9 mouse cellular contexts compared by ENCODE assay signal in genomic region chr15:85668871-85669651, GRCm38 (mm10).
DNase-seq lines count a peak whose midpoint lies in the region; ATAC-seq and TF ChIP-seq lines count a peak whose summit lies in the region.
"Had no signal": no experiment of that assay in that cellular context is flagged by ENCODE, and none has a peak within 500 bp of the region (broad histone marks: within the 10 kb centered on the region; RNA-seq: fewer than 3 reads in every experiment).

No protein-coding gene starts in this region.

- no peaks in the 10 kb centered on the region for H3K27me3 ChIP-seq in heart, postnatal 0 days (ENCODE audit: control insufficient read depth, insufficient read depth, low read length)
- H3K27me3 ChIP-seq in hindbrain, embryonic 16.5 days (replicated peaks; ENCODE audit: control insufficient read depth, insufficient read depth, low read length) = peaks cover 8% of the 10 kb centered on the region
- H3K27me3 ChIP-seq in stomach, embryonic 15.5 days (replicated peaks) = 0 out of 2 replicates have a peak, but pooled peaks cover 3% of the 10 kb centered on the region

- H3K36me3 ChIP-seq in heart, postnatal 0 days (replicated peaks; ENCODE audit: control insufficient read depth, insufficient read depth, low read length) = no peaks in the 10 kb centered on the region
- H3K36me3 ChIP-seq in hindbrain, embryonic 16.5 days (ENCODE audit: control insufficient read depth, insufficient read depth, low read length) = no peaks in the 10 kb centered on the region
- 0 out of 2 replicates have a peak, but pooled peaks cover 2% of the 10 kb centered on the region for H3K36me3 ChIP-seq in stomach, embryonic 15.5 days

- no peak for ATAC-seq in heart, postnatal 0 days (ENCODE audit: insufficient read depth, low read depth)
- ATAC-seq in hindbrain, embryonic 16.5 days = no peak
- no peak for ATAC-seq in stomach, embryonic 15.5 days (ENCODE audit: insufficient read depth, low FRiP score, low read depth)

- DNase-seq in heart, postnatal 0 days (ENCODE audit: low spot score) = no peak
- no peak for DNase-seq in heart, adult 8-10 months (ENCODE audit: low spot score)
- peak; percentile 3 for DNase-seq in right cerebral cortex, postnatal 14 days
- DNase-seq in right cerebral cortex, postnatal 10 days (ENCODE audit: low spot score in 2 of 2) = no peak
- DNase-seq in Muller cell, postnatal 12 days (ENCODE audit: inconsistent ontology term) = no peak
- no peak for DNase-seq in cerebellum, adult 11-12 months

- H3K4me3 ChIP-seq in heart, postnatal 0 days (ENCODE audit: low read depth, low read length) = peak overlapping the region; percentile 84
- no peak overlapping the region for H3K4me3 ChIP-seq in hindbrain, embryonic 16.5 days (ENCODE audit: low read length)
- H3K4me3 ChIP-seq in stomach, embryonic 15.5 days (replicated peaks) = peak overlapping the region; percentile 87; the same call in 1 of the 2 replicates
- H3K4me3 ChIP-seq: erythroblast, embryonic 14.5 days had no signal

- peak overlapping the region; percentile 64 for H3K4me2 ChIP-seq in heart, postnatal 0 days (ENCODE audit: low read depth, low read length)
- H3K4me2 ChIP-seq in hindbrain, embryonic 16.5 days (ENCODE audit: low read length) = peak overlapping the region; percentile 80
- peak overlapping the region; percentile 87 for H3K4me2 ChIP-seq in stomach, embryonic 15.5 days

- no peak for TF ChIP-seq EP300 in heart, postnatal 0 days (IDR thresholded peaks at IDR 0.05; ENCODE audit: low read depth)

- H3K9ac ChIP-seq in heart, postnatal 0 days (replicated peaks; ENCODE audit: low read depth, low read length) = peak overlapping the region; percentile 98; the same call in 1 of the 2 replicates
- H3K9ac ChIP-seq in hindbrain, embryonic 16.5 days (ENCODE audit: low read depth, low read length) = peak overlapping the region; percentile 30; the same call in 1 of the 2 replicates
- no peak overlapping the region for H3K9ac ChIP-seq in stomach, embryonic 15.5 days

- 47% methylated on average over 9 of the region's 9 CpGs for WGBS in heart, postnatal 0 days
- 47% methylated on average over 9 of the region's 9 CpGs for WGBS in hindbrain, embryonic 16.5 days
- WGBS in stomach, embryonic 15.5 days = 63% methylated on average over 9 of the region's 9 CpGs

- peaks cover 26% of the 10 kb centered on the region for H3K4me1 ChIP-seq in heart, postnatal 0 days (ENCODE audit: control insufficient read depth, insufficient read depth)
- peaks cover 12% of the 10 kb centered on the region for H3K4me1 ChIP-seq in hindbrain, embryonic 16.5 days (ENCODE audit: control insufficient read depth, insufficient read depth, low read depth, low read length)
- peaks cover 17% of the 10 kb centered on the region for H3K4me1 ChIP-seq in stomach, embryonic 15.5 days

- H3K9me3 ChIP-seq in heart, postnatal 0 days (replicated peaks; ENCODE audit: control insufficient read depth, low read length) = no peaks in the 10 kb centered on the region
- H3K9me3 ChIP-seq in hindbrain, embryonic 16.5 days (ENCODE audit: control insufficient read depth, low read length) = no peaks in the 10 kb centered on the region
- H3K9me3 ChIP-seq in stomach, embryonic 15.5 days = no peaks in the 10 kb centered on the region

- TF ChIP-seq CTCF in heart, postnatal 0 days (IDR thresholded peaks at IDR 0.05; ENCODE audit: low read depth) = no peak

- H3K27ac ChIP-seq in heart, postnatal 0 days (ENCODE audit: low read depth) = peak overlapping the region; percentile 100
- H3K27ac ChIP-seq in hindbrain, embryonic 16.5 days (ENCODE audit: low read depth, low read length) = peak overlapping the region; percentile 97
- H3K27ac ChIP-seq in stomach, embryonic 15.5 days = peak overlapping the region; percentile 98
